In the genomic region with DNA sequence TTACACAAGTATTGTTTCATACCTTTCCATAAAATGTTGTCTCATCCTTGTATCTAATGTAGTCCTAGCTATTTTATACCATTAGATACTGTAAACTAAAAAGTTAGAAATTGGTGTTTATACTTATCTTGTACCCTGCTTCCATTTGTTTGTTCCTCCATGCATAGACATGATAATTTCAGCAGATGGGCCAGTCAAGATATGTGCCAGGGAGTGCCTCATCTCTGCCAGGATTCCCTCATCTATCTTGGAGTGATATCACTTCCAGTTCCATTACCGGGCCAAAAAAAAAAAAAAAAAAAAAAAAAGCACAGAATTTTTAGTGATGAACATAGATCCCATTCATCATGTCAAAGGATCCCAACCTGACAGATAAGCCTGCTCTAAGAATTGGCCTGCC, we compare ENCODE assay signal across 10 mouse cellular contexts.
"Had no signal": no experiment of that assay in that cellular context is flagged by ENCODE, and none has a peak within 500 bp of the region (broad histone marks: within the 10 kb centered on the region; RNA-seq: fewer than 3 reads in every experiment).

No protein-coding gene starts in this region.

- H3K27me3 ChIP-seq: limb, embryonic 13.5 days; midbrain, embryonic 13.5 days; neural tube, embryonic 15.5 days had no signal

- H3K9ac ChIP-seq: limb, embryonic 13.5 days; liver, embryonic 14.5 days; midbrain, embryonic 13.5 days; neural tube, embryonic 15.5 days had no signal

- H3K27ac ChIP-seq: limb, embryonic 13.5 days; liver, embryonic 14.5 days; midbrain, embryonic 13.5 days; neural tube, embryonic 15.5 days had no signal

- DNase-seq: kidney, postnatal 14 days; lung, adult 18-20 months; right cerebral cortex, adult 18-20 months; thymus, adult 18-20 months; thymus, postnatal 14 days had no signal

- H3K4me1 ChIP-seq: limb, embryonic 13.5 days; midbrain, embryonic 13.5 days; neural tube, embryonic 15.5 days had no signal

- H3K4me3 ChIP-seq: limb, embryonic 13.5 days; midbrain, embryonic 13.5 days; myocyte; neural tube, embryonic 15.5 days had no signal

- H3K36me3 ChIP-seq: limb, embryonic 13.5 days; midbrain, embryonic 13.5 days; neural tube, embryonic 15.5 days had no signal

- H3K9me3 ChIP-seq: limb, embryonic 13.5 days; midbrain, embryonic 13.5 days; neural tube, embryonic 15.5 days had no signal

- H3K4me2 ChIP-seq: limb, embryonic 13.5 days; midbrain, embryonic 13.5 days; neural tube, embryonic 15.5 days had no signal

- ATAC-seq: midbrain, embryonic 13.5 days had no signal
